Mouse (Mus musculus): ENCODE data around the gene Ttc9b.
"Not testable (repeated sequence)": the region's sequence is repeated elsewhere in the genome, so short reads cannot be mapped to it uniquely, and the experiment has no call there.

Gene Ttc9b

GRCm38 (mm10) chr7:27653681-27654437 lies at the start of gene Ttc9b:
Ttc9b (plus strand) TSS chr7:27653915.
- DNase-seq (ENCODE audit: low spot score) = no peak

- DNase-seq (ENCODE audit: low spot score) = no peak
Observed at GRCm38 (mm10) chr7:27604661-27605348, 48.9 kb upstream of the Ttc9b start.

- no peak for DNase-seq (ENCODE audit: low spot score)
Observed at GRCm38 (mm10) chr7:27605499-27606285, 48.0 kb upstream of the Ttc9b start.

GRCm38 (mm10) chr7:27606481-27607254 lies 47.0 kb upstream of the Ttc9b start:
- DNase-seq (ENCODE audit: low spot score) = no peak

- DNase-seq (ENCODE audit: low spot score) = no peak
Observed at GRCm38 (mm10) chr7:27607580-27607979, 46.1 kb upstream of the Ttc9b start.

GRCm38 (mm10) chr7:27608130-27608529 lies 45.6 kb upstream of the Ttc9b start:
- no peak for DNase-seq (ENCODE audit: low spot score)

GRCm38 (mm10) chr7:27609285-27609684 lies 44.4 kb upstream of the Ttc9b start:
- DNase-seq (ENCODE audit: low spot score) = no peak

- no peak for DNase-seq (ENCODE audit: low spot score)
Observed at GRCm38 (mm10) chr7:27609688-27610087, 44.0 kb upstream of the Ttc9b start.

- DNase-seq (ENCODE audit: low spot score) = no peak
Observed at GRCm38 (mm10) chr7:27610370-27610769, 43.3 kb upstream of the Ttc9b start.

GRCm38 (mm10) chr7:27610871-27611270 lies 42.8 kb upstream of the Ttc9b start:
- DNase-seq (ENCODE audit: low spot score) = no peak

GRCm38 (mm10) chr7:27612940-27613339 lies 40.8 kb upstream of the Ttc9b start:
- DNase-seq (ENCODE audit: low spot score) = no peak

- no peak for DNase-seq (ENCODE audit: low spot score)
Observed at GRCm38 (mm10) chr7:27613751-27614499, 39.8 kb upstream of the Ttc9b start.

- DNase-seq (ENCODE audit: low spot score) = no peak
Observed at GRCm38 (mm10) chr7:27621028-27621427, 32.7 kb upstream of the Ttc9b start.

- no peak for DNase-seq (ENCODE audit: low spot score)
Observed at GRCm38 (mm10) chr7:27622234-27622633, 31.5 kb upstream of the Ttc9b start.

GRCm38 (mm10) chr7:27624967-27625366 lies 28.7 kb upstream of the Ttc9b start:
- no peak for DNase-seq (ENCODE audit: low spot score)

GRCm38 (mm10) chr7:27627707-27628106 lies 26.0 kb upstream of the Ttc9b start:
- no peak for DNase-seq (ENCODE audit: low spot score)

- DNase-seq (ENCODE audit: low spot score) = no peak
Observed at GRCm38 (mm10) chr7:27628190-27628589, 25.5 kb upstream of the Ttc9b start.

- not testable (repeated sequence) for DNase-seq (ENCODE audit: low spot score)
Observed at GRCm38 (mm10) chr7:27628816-27629215, 24.9 kb upstream of the Ttc9b start.

GRCm38 (mm10) chr7:27631439-27631838 lies 22.3 kb upstream of the Ttc9b start:
- no peak for DNase-seq (ENCODE audit: low spot score)

GRCm38 (mm10) chr7:27633166-27633565 lies 20.5 kb upstream of the Ttc9b start:
- no peak for DNase-seq (ENCODE audit: low spot score)

GRCm38 (mm10) chr7:27634691-27635090 lies 19.0 kb upstream of the Ttc9b start:
- DNase-seq (ENCODE audit: low spot score) = no peak

Measured in yolk sac, embryonic 10.5 days (tissue).